Mouse (Mus musculus) mouse embryonic stem cell (cell line): ENCODE data around the gene Scfd2.

Experiments
- in situ Hi-C, 2 experiments: fragments of 300-500 bp; cut with MboI; formaldehyde crosslinking; loops; 1 replicate in 1 of 2; 3 replicates in 1 of 2; pipeline ENCODE4 v1.14.3; 2019 to 2020; ENCODE audit warnings: low sequenced_read_pairs in 2 of 2, low pct_unique_long_range_greater_than_20kb in 1 of 2, mixed read lengths in 1 of 2; ENCODE audit not compliant: unreplicated experiment in 1 of 2

Scfd2 gene

DNA sequence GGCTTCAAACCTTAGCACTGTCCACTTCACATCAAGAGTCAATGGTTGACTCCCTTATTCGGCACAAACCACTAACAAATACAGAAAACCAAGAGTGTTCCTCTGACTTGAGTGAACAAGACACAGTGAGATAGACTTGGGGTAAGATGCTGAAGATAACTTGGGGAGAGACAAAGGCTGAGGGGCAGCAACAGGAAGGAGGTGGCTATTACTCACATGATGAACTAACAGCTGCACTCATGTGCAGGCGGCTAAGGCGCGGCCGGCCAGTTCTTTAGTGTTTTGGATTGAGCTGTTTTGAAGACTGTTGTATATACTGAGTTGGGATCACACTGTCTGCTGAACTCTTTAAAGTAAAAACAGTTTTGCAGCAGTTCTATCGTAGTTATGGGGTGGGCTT, 205.3 kb downstream of the Scfd2 start:
- in situ Hi-C loops = no loop called here

DNA sequence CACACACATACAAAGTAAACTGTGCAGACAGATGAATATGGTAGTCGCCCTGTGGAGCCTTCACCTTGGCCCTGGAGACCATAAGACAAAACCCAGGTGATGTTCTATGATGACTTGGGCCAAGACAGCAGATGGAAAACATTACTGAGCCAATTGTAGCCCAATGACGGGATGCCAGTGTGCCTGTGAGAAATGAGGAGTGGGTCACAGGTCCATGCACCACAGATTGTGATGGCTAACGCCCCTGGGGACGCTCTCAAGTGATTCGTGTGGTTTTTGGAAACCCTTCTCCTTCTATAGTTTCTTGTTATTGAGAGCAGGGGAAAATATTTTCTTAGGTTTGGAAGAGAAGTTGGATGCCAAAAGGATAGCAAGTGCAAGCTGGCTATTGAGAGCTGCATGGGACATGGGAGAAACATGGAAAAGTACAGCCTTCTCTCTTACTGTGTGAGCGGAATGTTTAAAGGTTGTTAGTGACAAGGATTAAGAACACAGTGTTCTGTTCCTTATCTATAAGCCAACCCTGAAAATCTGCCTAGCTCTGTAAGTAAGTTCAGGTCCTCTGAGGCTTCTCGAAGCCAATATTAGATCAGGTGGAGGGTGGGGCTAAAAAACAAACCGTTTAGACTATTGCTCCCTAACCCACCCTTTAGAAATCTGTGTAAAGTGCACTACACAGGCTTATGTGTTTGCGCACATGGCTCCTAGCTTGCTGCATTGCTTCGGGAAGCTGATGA, 210.4 kb downstream of the Scfd2 start:
- in situ Hi-C loops = loop anchor here (25.0 kb wide), 1 partner anchor 616 kb away; no protein-coding TSS in a partner anchor

DNA sequence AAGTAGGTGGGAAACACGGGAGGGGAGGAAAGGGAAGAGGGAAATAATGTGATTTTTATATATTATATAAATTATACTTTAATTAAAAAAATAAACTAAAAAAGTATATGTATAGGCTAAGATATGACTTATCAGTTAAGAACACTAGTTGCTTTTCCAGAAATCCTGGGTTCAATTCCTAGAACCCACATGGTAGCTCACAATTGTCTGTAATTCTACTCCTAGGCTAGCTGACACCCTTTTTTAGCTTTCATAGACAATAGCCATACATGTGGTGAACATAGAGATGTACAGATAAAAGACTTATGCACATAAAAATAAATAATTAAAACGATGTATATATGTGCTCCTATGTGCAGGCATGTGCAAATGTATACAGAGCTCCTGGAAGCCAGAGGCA, 212.0 kb downstream of the Scfd2 start:
- in situ Hi-C loops = loop anchor here (10.0 to 25.0 kb wide), 2 partner anchors 618 to 845 kb away; no protein-coding TSS in a partner anchor

DNA sequence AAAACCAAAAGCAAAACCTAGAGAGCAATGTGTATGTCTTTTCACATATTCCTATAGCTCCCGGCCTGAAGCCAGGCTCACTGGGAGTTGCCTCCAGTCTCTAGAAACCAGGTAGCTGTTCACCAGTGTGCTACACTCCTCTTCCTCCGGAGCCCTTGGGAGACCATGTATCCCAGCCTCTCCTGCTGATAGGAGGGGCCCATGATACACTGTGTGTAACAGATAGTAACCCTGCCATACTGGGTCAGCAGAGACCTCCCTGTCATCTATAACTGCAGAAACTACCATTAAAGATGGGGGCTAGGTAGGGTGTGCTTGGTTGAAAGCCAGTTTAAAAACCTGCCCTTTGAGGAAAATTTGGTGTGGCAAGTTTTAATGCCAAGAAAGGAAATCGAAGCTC, 214.4 kb downstream of the Scfd2 start:
- in situ Hi-C loops = loop anchor here (10.0 to 25.0 kb wide), 2 partner anchors 620 to 848 kb away; no protein-coding TSS in a partner anchor

DNA sequence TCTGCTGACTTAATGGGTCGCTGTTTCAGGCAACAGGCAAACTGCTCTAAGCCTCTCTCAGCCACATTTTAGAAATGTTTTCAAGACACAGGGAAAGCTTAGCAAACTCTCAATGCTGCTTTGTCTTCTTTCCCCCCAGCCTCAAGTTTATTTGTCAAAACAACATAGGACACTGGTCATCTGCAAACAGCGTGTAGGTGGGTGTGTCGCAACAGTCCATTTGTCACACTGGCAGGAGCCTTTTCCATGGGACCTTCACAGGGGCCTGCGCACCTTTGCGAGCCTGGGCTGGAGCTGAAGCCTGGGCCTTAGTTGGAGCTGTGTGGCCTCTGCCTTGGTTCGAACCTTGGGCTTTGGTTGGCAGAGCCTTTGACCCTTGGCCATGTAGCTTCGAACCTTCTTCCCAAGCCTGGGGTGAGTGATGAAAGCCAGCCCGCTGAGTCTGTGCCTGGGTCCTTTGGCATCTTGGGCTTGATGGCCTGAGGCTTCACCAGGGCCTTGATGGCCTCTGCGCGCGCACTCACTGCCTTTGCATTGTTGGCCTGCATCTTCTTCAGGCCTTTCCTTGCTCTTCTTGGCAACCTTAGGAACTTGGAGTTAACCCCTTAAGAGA, 215.1 kb downstream of the Scfd2 start:
- in situ Hi-C loops = loop anchor here (10.0 to 25.0 kb wide), 2 partner anchors 621 to 848 kb away; no protein-coding TSS in a partner anchor

DNA sequence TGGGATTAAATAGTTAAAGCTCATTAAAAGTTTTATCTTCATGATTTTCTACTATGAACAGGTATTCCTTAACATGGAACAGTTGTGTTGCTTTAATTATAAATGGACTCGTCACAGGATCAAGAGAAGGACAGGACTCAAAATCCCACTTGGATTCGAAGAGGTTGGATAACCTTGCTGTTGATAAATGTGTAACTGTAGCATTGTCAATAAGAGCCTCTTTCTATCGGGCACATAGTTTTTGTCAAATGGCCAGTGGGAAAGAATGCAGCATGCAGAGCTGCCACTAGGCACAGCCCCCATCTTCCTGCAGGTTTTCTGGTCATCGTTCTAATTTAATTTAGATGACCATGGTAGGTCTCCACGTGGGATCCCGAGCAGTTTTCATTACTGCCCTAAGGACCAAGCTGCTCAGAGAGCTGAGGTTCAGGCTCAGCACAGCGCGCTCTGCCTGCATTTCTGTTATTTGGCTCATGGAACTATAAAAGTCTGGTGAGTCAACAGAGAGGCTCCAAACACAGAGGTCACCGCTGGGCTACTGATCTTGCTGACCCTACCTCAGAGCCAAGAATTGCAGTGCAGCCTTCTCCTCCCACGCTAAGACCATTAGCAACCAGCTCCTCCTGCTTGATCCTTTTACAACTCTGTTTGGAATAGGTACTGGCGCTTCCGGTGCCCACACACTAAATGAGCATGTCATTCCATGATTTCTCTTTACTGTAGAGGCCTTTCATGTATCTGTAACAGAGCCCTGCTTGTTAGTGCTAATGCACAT, 215.9 kb downstream of the Scfd2 start:
- in situ Hi-C loops = loop anchor here (10.0 to 25.0 kb wide), 2 partner anchors 622 to 849 kb away; no protein-coding TSS in a partner anchor

DNA sequence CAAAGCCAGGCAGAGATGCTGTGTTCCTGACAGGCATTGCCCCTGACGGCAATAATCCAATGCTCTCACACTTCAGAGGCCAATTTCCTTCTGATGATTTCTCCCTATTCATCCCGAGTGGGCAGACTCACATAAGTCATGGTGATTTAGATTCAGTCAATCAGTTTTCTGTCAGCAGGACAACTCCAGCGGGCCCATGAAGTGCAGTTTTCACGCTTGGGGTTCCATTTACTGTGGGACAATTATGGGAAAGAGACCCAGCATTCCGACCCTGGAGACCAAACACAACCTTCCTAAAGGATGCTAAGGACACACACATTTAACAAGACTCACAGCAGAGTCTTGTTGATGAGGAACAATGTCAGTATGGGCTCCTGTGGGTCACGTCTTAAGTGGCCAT, 217.1 kb downstream of the Scfd2 start:
- in situ Hi-C loops = loop anchor here (10.0 to 25.0 kb wide), 2 partner anchors 623 to 850 kb away; no protein-coding TSS in a partner anchor

DNA sequence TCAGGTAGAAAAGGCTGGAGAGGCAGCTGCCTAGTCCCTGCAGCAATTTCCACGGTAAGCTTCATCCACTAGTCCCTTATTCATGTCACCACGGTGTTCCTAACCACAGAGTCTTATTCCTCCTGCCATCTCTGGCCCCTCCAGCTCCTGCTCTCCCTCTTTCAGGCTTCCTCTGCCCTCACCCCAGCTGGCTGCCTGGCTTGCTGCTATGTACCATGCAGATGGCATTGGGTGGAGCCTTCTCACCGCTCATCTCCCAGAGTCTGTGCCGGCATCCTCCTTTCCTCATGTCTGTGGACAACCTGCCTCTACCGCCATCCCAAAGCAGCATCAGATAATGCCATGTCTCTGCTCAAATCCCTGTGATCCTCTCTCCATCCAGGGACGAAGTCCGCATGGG, 218.0 kb downstream of the Scfd2 start:
- in situ Hi-C loops = loop anchor here (10.0 to 25.0 kb wide), 2 partner anchors 624 to 851 kb away; no protein-coding TSS in a partner anchor

DNA sequence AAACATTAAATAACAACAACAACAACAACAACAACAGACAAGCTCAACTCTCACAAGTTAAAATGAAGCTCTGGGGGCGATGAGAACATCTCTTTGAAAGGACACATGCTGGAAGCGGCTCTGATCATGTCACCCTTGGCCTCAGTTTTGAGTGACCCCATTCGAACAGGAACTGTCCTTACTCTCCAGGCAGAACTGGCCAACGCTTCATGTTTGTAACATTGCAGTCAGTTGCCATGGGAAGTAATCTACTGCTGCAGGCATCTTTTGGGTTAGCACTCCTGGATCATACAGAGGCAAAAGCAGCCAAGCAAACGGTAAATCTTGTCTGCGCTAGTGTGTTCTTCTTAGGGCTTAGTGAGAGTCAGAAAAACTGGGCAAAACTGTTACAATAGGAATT, 219.7 kb downstream of the Scfd2 start:
- in situ Hi-C loops = loop anchor here (10.0 to 25.0 kb wide), 2 partner anchors 625 to 853 kb away; no protein-coding TSS in a partner anchor

DNA sequence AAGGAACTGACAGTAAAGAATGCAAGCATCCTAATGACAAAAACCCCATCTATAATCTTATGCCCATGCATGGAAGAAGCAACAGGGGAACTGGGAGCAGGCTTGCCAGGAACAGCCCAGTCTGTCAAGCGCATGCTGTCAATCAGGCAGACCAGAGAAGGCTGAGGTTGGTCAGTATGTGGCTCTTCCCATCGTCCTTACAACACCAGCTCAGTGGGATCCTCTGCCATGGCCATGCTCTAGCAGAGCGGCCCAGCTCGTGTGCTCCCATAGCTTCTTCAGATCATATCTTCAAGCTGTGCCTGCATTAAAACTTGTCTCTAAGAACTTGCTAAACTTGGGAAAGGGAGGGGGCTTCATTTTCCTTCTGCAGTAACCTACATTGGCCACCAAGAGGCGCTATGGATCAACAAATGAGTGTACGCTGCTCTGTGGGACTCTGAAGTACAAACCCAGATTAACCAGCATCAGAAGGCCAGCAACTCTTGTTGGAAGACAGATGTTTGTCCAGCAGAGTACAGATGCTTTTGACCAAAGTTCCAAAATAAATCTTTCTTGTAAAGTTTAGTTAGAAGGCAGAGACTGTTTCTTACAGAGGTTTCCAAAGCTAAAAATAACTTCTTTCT, 220.2 kb downstream of the Scfd2 start:
- in situ Hi-C loops = loop anchor here (10.0 to 25.0 kb wide), 2 partner anchors 626 to 853 kb away; no protein-coding TSS in a partner anchor

DNA sequence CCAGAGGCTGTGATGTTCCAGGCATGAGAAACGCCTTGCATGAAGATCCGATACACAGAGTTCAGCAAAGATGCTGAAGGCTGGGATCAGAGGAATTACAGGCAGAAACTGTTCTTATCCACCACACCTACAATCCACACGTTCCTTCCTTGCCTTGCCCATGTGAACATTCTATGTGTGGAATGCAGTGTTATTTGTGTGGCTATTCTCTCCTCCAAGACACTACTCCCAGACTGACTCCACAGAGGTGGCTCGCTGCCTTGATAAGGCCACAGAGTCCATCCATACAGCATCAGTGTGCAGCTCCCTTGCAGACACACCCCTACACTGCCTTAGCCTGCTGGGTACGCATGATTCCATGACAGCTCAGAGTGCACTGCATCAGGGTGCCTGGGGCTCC, 221.5 kb downstream of the Scfd2 start:
- in situ Hi-C loops = loop anchor here (10.0 to 25.0 kb wide), 2 partner anchors 627 to 855 kb away; no protein-coding TSS in a partner anchor

DNA sequence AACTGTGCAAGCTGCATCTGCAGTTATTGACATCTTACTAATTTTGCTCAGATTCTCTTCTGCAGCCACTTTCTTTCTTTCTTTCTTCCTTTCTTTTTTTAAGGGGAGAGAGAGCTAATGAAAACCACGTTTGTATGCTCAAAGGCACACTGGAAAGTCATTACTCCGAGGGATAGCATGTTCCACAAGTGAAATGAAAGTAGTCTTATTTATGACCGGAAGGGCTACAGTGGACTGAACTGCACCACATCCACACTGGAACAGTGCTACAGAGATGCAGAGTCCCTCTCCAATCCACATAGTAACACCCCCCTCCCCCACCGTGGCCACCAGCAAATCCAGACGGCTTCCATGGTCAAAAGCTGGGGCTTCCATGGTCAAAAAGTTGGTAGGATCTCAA, 224.3 kb downstream of the Scfd2 start:
- in situ Hi-C loops = loop anchor here (25.0 kb wide), 1 partner anchor 630 kb away; no protein-coding TSS in a partner anchor

DNA sequence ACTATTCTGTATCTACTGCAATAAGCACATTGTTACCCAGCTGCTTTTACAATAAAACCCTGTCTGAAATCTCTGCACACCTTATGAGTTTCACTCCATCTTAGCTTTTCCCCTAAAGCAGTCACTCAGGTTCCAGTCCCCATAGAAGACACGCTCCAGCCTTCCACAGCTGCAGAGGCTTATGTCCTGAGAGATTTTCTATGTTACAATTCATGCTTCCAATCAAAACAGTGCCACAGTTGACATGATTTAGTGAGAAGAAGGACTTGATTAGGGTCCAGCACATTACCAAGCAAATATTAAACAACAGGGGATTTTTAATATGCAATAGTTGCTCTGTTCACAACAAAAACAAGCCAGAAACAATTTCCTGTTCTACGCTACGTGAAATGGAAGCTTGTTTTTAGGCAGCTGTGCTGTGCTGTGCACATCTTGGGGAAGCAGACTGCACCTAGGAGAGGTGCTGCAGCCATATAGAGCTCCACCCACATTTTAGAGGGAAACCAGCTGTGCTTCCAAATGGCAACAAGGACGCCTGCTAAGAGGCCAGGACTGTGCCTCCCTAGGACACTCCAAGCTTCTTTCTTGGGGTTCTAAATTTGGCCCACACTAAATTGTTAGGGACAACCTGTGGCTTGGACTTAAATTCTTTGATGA, 225.9 kb downstream of the Scfd2 start:
- in situ Hi-C loops = loop anchor here (25.0 kb wide), 1 partner anchor 632 kb away; no protein-coding TSS in a partner anchor

DNA sequence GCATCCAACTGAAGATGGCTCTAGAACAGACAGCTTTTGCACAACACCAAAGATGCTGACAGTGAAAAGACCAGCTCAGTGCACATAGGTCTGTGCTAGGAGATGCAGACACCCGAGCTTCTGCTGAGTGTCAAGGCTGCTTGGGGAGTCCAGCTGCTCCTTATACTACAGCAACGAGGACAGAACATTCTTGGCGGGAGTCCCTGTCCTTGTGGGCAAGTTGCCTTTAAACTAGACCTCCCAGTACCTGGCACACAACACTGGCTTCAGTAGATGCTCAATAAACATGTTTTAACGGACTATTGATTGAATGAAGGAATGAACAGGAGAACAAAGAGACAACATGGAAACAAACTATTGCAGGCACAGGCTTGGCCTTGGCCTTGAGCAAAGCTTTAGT, 226.8 kb downstream of the Scfd2 start:
- in situ Hi-C loops = loop anchor here (25.0 kb wide), 1 partner anchor 633 kb away; no protein-coding TSS in a partner anchor

DNA sequence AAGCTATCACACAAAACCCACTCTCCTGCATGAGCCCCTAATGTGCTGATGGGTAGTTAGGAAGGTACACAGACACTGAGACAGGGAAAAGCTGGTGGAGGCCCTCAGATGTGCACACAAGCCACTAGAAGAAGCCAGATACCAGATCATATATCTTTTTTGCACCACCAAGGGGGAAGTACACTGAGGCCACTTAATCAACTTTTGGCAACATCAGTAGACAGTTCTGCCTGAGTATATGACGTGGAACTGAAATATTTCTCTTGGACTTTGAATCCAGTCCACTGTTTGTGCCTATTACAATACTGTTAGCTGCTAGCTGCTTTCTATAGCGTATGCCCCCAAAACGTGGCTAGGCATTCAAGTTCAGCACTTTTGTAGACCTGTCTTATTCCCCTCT, 229.2 kb downstream of the Scfd2 start:
- in situ Hi-C loops = loop anchor here (25.0 kb wide), 1 partner anchor 635 kb away; no protein-coding TSS in a partner anchor

DNA sequence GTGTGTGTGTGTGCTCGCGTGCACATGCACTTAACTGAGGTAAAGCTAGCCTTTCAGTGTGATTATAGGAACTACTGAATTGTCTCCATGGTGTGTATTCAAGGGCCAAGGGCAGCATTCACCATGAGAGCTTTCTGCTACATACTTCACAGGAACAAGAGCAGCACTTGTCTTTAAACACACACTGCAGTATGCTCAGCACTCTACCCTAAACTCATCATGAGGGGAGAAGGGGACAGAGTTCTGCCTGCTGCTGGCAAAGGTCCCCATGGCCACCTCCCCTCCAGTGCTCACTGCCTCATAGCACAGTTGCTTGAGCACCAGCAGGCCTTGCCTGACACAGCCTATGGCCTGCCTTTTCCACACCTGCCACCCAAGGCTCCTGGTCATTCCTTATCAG, 230.1 kb downstream of the Scfd2 start:
- in situ Hi-C loops = loop anchor here (25.0 kb wide), 1 partner anchor 636 kb away; no protein-coding TSS in a partner anchor

DNA sequence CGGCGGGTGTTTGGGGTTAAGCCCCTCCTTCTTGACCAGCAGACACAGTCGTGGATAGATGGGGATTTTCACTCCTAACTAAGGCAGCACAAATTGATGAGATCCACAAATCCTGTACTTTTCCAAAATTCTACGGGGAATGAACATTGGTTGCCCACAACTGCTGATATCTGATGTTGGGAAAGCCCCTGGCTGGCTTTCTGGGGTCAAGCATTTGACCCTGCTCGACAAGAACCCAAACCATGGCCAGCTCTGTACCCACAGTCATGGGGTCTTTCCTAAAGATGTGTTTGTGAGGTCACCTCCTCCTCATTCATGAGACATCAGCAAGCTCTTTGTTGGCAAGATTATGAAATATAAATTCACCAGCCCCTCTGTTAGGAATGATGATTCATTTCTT, 230.6 kb downstream of the Scfd2 start:
- in situ Hi-C loops = loop anchor here (25.0 kb wide), 1 partner anchor 636 kb away; no protein-coding TSS in a partner anchor
